Mouse (Mus musculus) neural tube, embryonic 10.5 days (tissue): ENCODE measurements around the gene Sorcs2.

Experiments used
- DNase-seq: peaks from one replicate; pipeline ENCODE4 v3.0.0-alpha.2; 2017; ENCODE audit warnings: low spot score; ENCODE audit errors: extremely low spot score

Gene Sorcs2

DNA sequence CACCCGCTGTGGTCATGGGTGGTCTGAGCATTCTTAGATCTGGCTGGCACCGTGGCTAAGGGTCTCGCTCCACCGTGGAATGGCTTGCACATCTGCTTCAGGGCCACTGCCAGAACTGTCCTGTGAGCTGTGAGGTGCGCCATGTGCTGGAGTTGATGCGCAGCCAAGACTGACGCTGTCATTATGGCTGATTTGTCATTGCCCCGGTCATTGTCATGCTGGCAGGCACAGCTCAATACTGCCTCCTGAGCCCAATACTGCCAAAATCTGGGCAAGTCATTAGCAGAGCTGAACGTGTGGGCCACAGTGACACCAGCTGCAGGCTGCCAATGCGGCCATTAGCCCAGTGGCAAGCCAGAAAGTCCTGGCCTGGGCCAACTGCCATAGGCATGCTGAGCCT, 390.3 kb downstream of the Sorcs2 start:
- DNase-seq, result no peak

DNA sequence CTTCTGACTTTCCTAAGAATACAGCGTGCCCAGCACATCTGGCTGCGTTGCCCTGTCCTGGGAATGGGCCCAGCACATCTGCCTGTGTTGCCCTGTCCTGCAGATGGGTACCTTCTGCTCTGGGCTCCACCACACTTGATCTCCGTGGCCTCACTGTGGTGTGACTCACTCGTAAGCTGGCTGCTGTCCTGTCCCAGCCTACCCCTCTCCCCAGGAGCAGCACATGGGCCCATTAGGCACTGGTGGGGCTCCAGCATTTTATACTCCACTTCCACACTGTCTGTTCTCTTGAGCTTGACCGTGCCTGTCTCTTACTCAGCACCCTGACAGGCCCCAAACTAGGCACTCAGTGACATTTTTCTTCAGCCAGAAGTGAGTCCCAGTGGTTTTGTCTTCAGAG, 391.4 kb downstream of the Sorcs2 start:
- no peak for DNase-seq

DNA sequence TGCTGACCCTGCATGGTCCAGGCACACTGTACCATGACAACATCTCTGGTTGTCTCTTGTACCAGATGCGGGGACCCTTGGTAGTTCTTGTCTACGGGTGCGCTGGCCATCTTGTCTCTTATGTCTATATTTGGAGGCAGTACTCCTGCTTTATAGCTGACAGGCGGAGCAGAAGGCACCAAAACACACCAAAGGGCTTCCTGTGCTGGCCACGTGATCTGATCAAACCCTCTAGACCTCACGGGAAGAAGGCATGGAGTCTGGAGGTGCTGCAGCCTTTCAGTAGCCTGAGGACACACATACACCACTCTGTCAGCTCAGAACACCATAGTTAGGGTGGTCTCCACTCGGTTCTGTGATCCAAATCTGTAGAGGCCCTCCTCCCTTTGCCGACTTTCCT, 391.8 kb downstream of the Sorcs2 start:
- DNase-seq, result no peak

DNA sequence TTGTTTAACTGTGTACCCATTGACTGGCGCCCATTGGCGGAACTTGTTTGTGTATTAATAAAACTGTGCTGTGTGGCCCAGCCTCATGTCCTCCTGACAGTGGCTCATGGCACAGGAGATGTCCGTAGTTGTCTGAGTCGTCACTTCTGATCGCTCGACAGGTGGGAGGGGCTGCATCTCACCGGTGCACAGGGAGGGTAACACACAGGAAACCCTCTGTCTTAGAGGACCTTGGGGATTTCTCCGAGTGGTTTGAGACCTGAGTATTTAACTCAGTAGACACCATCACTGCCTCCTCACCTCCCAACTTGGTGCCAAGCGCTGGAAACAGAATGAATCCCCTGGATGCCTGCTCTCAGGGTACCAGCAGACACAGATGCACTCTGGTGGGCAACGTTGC, 394.1 kb downstream of the Sorcs2 start:
- DNase-seq, result no peak

DNA sequence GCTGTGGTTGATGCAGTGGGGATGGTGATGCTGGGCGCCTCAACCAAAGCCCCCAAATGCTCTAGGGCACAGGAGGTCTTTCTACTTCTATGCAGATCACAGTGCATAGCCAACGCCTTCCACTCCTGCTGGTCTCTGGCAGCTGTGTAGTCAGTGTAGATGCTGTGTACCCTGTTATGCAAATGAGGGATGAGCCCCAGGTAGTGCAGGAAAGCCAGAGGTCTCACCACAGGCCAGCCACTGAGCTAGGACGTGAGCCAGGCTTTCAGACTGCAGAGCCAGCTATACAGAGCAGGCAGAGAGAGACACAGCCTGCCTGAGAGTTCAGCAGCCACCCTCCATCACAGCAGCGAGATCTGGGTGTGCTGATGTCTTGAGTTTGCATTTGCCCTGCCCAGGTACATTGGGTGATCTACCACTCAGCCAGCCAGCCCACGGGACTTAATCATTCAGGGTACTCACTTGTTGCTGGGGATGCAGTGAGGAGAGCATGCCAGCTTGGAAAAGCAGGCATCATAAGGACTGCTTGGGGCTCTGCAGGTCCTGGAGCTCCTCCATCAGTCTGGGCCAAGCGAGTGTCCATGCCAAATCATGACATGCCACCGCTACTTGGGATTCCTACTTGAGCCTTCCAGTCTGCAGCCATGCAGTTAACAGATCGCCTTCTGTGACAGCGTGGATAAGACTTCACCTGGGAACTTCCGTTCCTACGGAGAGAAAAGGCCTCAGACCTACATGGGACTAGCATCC, 407.8 kb downstream of the Sorcs2 start:
- DNase-seq, result no peak

DNA sequence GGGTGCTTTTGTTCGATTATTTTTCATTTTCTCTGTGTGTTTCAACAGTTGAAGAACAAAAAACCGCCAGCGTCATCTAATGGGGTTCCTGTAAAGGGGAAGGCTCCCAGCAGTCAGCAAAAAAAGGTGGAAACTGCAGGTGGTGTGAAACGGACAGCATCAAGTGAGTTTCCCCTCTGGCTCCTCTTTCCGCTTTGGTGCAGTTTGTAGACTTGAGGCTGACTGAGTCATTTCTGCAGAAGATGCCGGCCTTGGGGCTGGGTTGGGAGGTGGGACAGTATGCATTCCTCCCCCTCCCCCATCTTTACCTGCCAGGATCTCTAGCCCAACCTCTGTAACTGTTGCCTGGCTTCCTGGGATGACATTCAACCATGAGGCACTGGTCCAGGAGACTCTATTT, 408.4 kb downstream of the Sorcs2 start:
- no peak for DNase-seq

DNA sequence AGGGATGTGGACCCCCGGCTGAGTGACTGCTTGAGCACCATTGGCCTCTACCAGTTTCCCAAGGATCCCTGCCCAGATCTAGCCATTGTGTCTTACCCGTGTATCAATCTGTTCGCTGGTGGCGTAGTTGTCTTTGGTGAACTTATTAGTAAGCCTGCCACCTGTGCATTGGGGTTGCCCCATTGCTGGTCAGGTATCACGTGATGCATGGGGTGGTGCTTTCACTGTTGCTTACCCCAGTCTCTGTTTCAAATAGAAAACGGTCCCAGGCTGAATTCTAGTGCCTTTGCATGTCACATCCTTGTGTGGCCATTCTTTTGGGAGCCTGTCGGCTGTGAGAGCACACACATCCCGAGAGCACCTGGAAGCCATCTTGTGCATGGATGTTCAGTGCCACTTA, 409.9 kb downstream of the Sorcs2 start:
- DNase-seq, result no peak

DNA sequence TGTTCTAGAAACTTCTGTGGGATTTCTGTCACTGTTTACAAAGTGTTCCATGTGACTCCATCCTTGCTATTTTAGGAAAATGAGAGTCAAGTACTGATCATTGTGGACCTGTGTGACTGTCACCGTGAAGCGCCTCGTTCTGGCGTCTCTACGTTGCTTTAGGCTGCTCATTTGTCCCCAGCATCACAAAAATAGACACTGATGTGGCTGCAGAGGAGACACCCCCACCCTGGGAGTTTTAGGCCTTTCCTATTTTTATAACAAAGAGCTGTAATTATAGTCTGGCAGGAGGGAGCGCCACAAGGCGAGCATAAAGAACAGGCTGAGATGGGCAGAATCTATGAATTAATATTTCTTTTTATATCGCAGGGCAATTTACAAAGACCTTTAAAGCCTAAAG, 412.3 kb downstream of the Sorcs2 start:
- no peak for DNase-seq

DNA sequence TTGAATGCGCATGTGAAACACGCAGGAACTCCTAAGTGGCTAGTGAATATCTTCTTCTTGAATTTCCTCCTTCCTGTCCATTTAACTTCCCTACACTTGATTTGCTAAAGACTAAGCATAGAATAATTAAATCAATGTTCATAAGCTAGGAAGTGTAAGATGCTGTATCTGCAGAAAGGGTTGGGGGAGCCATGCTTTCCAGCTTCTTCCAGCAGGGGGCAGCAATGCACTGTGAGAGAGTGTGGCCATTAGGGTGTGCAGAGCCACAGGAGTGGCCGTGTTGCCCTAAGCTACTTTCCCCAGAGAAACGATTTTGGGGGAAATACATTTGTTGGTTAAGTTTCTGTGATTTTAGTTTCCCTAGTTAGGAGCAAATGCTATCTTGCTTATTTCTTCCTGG, 416.0 kb downstream of the Sorcs2 start:
- DNase-seq, result peak; percentile 82

DNA sequence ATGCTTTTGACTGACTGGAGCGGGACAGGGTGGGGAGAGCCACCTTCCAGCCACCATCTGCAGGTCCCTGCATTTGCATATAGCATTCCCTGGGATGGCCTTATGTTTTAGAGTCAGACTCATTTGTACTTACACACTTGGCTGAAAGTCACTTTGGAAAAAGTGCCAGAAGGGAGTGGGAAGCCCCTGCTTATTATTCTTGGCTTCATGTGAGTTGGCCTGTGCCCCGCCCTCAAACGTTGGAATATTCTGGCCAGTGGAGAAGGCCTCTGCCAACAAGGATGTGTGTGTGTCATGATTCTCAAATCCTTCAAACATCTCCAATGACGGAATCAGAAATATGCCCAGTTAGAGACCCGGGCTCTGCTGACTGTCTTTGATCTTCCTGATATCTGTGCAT, 416.6 kb downstream of the Sorcs2 start:
- no peak for DNase-seq

DNA sequence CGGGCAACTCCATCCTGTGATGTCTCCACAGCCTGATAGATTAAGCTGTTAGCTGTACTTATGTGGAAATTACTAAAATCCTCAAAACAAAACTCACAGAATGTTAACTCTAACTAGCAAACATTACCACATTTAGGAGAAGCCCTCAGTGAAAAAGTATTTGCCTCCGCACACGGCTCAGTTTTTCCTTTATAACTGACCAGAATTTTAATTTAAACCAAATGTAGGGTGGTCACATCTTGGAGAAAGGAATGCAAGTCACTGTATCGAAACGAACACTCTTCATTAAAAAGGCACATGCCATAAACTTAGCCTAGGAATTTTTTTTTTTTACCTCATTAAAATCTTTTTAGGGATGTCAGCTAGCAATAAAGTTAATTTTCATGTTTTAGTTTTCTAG, 417.4 kb downstream of the Sorcs2 start:
- DNase-seq, result no peak

DNA sequence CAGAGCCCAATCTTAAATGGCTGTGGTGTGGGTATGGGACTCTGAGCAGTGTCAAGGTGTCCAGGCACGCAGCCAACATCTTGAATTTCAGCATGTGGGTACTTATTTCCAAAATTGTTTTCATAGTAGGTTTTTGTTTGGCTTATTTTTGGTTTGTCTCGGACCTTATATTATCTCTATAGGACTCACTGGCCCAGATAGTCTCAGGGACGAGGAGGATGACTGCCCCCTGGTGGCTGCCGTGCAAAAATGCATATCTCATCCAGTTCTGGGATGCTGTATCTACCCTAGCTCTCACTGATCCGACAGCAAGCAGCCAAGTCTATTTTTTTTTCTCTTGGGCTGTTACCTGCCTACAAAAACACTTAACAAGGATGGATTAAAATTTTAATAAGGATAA, 422.3 kb downstream of the Sorcs2 start:
- peak; percentile 78 for DNase-seq

DNA sequence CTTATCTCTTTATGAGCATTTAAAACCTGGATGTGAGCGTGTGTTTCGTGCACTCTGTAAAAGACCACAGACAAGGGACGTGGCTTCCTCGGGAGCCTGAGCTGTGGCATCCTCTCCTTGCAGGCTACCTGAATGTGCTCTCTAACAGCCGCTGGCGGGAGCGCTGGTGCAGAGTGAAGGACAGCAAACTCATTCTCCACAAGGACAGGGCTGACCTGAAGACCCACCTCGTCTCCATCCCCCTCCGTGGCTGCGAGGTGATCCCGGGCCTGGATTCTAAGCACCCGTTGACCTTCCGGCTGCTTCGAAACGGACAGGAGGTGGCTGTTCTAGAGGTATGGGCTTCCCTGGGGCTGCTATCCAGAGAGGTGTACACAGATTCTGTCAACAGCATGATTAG, 423.7 kb downstream of the Sorcs2 start:
- DNase-seq, result no peak

DNA sequence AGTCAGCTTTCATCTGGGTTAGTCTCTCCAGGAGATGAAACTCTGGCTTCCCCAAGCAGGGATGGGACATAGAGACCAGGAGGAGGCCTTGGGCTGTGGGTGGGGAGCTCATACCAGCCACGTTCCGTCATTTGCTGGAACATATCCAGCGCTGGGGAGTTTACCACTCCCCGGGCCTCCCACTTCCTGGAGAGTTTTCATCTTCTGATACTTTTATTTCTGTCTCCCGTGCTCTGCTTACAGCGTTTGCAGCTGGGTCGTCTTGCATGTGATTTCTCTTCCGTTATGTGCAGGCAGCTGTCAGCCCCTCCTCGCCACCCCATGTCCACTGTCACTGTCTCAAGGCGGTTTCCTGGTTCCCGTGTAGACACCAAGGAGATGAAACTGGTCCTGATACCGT, 424.1 kb downstream of the Sorcs2 start:
- DNase-seq, result no peak

DNA sequence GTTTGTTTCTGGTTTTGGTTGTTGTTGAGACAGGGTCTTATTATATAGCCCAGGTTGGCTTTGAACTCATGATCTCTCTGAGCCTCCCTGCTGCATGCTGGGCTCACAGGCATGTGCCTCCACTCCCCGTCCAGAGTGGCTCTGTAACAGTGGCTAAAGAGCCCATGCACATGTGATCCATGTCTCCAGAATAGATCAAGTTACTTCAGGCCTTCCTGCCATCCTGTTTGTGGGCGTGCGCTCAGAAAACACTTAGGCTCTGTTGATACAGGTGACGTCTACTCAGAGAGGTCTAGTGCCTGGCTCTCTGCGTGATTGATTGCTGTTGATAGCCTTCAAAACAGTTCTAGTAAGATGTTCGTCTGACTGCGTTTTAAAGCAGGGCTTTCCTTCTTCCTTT, 425.2 kb downstream of the Sorcs2 start:
- no peak for DNase-seq

DNA sequence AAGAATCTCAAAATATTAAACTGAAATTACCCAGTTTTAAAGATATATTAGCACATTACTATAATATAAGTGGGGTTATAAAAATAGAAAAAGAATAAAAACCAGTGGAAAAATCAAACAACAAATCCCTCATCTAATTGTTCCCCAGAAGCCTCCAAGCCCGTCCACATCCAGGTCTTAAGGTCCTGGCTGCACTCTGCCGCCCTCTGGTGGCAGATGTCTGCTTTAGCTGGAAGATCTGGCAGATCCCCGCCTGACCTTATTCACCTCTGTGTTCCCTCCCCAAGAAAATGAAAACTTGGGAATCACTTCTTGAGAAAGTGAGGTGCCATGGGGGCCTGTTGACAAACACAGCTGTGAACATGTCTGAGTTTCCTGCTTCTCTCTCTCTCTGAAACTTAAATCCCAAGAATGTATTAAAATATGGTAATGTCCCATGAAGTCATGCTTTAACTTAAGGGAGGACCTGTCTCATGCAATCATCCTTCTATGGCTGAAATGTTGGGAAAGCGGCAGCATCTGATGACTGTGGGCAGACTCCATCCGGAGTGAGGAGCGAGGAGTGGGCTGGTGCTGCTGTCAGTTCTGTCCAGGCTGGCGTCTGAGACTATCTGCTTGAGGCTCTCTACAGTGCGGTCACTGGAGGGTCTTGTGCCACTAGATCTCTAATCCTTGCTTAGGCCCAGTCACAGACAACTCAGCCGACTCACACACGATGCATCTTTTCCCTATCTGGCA, 425.9 kb downstream of the Sorcs2 start:
- DNase-seq, result peak; percentile 74

DNA sequence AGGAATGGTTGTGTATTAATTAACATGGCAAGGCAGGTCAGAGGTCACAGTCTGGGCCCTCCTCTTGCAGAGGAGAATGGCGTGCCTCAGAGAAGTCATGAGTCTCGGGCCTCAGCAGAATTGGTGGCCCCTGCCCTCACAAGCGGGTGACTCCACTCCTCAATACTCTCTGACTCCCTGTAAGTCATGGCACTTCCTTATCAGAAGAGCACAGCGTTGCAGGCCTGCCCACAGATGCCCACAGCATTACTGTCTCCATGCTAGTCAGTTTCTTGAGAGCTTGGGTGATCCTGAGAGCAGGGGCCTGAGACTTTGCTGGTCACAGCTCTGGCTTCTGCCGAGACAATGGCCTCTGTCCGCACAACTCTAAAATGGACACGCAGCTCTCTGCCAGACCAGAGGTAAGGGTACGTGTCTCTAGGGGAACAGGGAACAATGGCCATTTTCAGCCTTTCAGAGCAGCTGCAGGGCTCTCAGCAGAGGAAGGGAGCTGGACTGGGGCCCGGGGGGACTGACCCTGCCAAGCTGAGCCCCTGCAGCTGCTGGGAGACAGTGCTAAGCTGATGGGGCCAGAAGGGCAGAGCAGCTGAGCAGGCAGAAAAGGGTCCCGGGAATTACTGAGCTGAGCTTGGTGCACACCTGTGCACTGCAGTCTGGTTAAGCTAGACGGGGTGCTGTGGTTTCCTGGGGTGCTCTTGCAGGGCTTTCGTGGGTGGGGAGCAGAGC, 427.4 kb downstream of the Sorcs2 start:
- no peak for DNase-seq

DNA sequence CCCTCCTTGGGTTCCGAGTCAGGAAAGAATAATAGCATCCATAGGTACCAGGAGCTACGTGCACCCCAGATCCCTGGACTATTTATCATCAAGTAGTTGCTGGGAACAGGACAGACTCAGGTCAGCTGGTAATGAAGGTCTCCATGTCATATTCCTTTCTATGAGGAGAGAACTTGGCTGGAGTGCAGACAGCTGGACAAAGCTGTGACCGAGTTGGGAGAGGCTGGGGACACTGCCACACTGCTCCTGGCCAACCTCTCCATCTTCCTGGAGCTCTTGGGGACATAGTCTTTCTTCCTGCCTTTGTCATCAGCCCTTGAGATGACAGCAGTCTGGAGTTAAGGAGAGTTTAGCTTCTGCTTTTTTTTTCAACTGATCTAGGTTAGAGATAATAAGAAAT, 428.1 kb downstream of the Sorcs2 start:
- no peak for DNase-seq
